Mouse (Mus musculus): Measurements from ENCODE around the gene Chp1. TPM values are rescaled to one million over a fixed set of nuclear protein-coding genes. Genes with fewer than 3 reads are reported as not detected.
"Not testable (repeated sequence)": the region's sequence is repeated elsewhere in the genome, so short reads cannot be mapped to it uniquely, and the experiment has no call there.

Chp1 gene
- total RNA-seq, 2 experiments from 2014 or later, result 142 to 159 TPM

DNA sequence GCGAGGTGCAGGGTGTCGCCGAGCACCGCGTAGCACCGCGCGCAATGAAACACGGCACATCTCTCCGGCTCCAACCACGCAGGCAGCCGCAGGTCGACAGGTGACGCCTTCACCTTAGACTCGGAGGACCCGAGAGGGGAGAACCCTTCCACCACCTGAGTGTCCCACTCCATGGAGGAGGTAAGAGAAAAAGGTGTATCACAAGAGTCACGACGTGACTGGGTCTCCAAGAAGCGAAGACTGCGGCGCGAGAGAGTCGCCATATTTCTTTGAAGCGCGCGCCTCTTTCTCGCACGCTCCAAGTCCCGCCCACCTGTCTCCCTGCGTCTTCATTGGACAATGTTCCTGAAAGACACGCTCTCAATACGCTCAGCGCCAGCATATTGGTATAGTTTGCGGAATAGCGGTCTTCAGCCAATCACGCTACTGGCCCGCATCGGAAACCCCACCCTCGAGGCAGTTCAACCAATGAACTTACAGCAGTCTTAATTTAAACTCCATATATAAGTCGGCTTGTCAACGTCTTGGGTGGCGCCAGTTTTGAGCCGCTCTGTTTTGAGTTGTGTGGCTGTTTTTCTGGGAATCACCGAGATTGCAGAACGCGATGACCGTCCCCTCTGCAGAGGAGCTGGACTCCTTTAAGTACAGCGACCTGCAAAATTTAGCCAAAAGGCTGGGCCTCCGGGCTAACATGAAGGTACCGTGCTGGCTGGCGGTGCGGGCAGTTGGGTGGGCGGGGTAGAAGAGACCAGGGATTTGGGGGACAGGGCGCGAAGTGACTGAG, 70.9 kb downstream of the Chp1 start, which contains the start of the genes Nusap1 and Oip5:
TSS of gene Nusap1 (plus strand) at position 100 of the 784 bp plus-strand sequence.
TSS of gene Oip5 (minus strand) at position 271 of the 784 bp plus-strand sequence.
- DNase-seq (ENCODE audit: extremely low spot score in 1 of 2, low spot score in 1 of 2), result peak; percentile 58 to 79

GRCm38 (mm10) chr2:119619002-119619401, 71.5 kb downstream of the Chp1 start:
- not testable (repeated sequence) for DNase-seq (ENCODE audit: extremely low spot score in 1 of 2, low spot score in 1 of 2)

- DNase-seq (ENCODE audit: extremely low spot score in 1 of 2, low spot score in 1 of 2), result no peak
Observed at GRCm38 (mm10) chr2:119621302-119621701, 73.8 kb downstream of the Chp1 start.

Other genes starting within 250 kb of the Chp1 start
- 1 to 10 TPM; 3.0 to 5.2 TPM for gene Dll4, start 221.9 kb upstream of the Chp1 start, total RNA-seq (2021)
- gene Chac1, start 196.5 kb upstream of the Chp1 start, total RNA-seq (2021), result 1 to 10 TPM; 6.4 to 7.1 TPM
- gene Ino80, start 70.0 kb upstream of the Chp1 start, total RNA-seq (2021), result 10 to 100 TPM; 16.0 to 19.1 TPM
- gene Exd1, start 70 bp upstream of the Chp1 start, total RNA-seq (2021), result under 1 TPM; 0.49 to 0.96 TPM
- gene Nusap1, start 70.6 kb downstream of the Chp1 start, total RNA-seq (2021), result under 1 TPM; 0.63 to 0.89 TPM
- under 1 TPM; 0.80 to 0.98 TPM for gene Oip5, start 70.8 kb downstream of the Chp1 start, total RNA-seq (2021)
- 10 to 100 TPM; 32.0 to 32.1 TPM for gene Ndufaf1, start 115.1 kb downstream of the Chp1 start, total RNA-seq (2021)
- gene Rtf1, start 127.4 kb downstream of the Chp1 start, total RNA-seq (2021), result 10 to 100 TPM; 54.9 to 62.3 TPM
- gene Itpka, start 194.6 kb downstream of the Chp1 start, total RNA-seq (2021), result 100 to 1,000 TPM; 283 to 285 TPM
- gene Ltk, start 212.7 kb downstream of the Chp1 start, total RNA-seq (2021), result 10 to 100 TPM; 10.5 to 12.9 TPM
- 10 to 100 TPM; 18.4 to 19.7 TPM for gene Rpap1, start 239.8 kb downstream of the Chp1 start, total RNA-seq (2021)

Data from layer of hippocampus, postnatal 25 days (tissue).